Mouse (Mus musculus) mesoderm, embryonic 11.5 days (tissue): Measurements from ENCODE around the gene Nagpa.

Experiments used
- DNase-seq: peaks from one replicate; pipeline ENCODE4 v3.0.0-alpha.2; 2012; ENCODE audit warnings: low read depth, low spot score

Nagpa gene

DNA sequence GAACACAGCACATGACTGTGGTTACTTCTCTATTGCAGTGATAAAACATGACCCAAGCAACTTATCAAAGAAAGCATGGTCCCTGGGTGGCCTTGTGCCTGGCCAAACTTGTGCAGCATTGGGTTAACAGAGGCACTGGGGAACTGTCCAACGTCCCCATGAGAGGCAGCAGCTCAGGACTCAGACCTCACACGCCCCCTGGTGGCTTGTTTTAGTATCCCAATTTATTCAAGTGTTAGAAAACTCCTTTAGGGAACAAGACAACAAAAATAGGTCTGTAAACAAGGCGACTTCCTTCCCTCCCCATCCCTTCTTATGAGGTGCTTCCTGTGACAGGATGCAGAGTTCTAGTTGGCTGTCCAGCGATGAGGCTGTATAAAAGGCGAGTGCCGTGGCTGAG lies 8.7 kb downstream of the Nagpa start:
- DNase-seq: peak; percentile 68

DNA sequence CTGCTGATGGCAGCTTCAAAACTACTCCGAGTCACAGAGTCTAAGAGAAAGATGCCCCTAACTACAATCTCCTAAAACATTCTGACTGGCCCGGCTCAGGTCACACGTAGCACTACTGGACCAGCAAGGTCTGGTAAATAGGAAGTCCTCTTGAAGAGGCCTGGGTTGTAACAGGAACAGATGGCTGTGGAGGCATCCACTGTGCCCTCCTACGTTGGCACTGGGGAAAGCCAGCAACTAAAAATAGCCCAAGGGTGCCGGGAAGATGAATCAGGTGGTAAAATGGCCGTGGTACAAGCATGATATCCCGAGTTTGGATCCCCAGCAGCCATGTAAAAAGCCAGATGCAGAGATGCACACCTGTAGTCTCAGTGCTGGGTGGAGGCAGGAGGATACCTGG lies 17.6 kb downstream of the Nagpa start:
- no peak for DNase-seq

DNA sequence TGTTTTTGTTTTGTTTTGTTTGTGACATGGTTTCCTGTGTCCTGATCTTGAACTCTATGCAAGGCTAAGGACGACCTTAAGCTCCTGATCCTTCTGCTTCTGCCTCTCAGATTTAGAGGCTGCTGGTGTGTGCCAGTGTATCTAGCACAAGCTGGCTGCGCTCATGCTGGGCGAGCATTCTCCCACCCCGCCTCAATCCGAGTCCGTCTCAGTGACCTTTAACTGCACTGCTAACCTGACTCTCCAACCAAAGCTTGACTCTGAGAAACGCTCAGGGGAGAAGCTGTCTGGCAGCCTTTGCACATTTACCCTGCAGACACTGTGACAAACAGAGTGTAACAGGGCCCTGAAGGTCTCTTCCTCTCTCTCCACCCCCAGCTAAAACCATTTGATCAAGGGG lies 18.1 kb downstream of the Nagpa start:
- DNase-seq: no peak

DNA sequence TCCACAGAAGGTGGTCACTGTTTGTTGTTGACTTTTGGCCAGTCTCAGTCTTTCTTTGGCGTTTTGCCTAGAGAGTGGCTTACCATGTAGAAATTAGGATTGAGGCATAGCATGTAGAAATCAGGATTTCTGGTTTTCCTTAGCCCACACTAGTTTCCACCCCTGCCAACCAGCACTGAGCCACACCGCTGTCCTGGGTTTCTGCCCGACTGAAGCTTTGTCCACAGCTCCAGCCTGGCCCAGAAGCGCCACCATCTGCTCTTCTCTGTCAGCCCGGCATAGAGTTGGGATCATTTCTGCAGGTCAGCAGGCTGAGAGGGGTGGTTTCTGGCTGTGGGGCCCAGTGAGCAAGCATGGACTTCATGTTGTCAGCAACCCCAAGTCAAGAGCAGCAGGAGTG lies 18.9 kb downstream of the Nagpa start:
- DNase-seq: no peak

- no peak for DNase-seq
Measured at GRCm38 (mm10) chr16:5184101-5184500, 19.7 kb downstream of the Nagpa start.

DNA sequence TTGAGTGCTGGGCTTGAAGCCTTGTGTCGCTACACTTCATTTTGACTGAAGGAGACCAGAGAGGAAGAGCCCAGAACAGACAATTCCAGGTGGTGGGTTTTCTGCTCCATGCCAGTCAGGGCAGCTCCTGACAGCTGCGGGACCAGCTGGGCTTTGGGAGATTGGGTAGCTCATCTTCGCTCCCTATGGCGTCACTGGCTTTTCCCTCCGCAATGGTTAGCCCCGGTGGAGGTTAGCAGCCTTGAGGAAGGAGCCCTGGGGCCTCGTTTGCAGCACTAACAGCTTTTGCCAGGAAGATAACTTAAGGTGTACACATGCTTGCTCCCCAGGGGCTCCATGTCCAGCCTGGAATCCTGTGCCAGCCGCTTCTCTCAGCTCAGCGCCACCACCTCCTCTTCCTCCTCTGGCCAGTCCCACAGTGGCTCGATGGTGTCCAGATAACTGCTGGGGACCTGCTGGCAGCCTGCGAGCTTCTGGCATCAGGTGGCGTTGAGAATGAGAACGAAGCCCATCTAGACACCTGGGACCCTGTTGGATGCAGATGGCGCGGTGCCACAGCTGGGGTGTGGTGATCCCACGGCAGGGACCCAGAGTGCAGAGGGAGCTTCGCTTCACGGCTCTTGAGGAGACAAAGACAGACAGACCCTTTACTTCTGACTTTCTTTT lies 20.4 kb downstream of the Nagpa start:
- DNase-seq: no peak

GRCm38 (mm10) chr16:5172636-5173035 lies 31.2 kb downstream of the Nagpa start:
- DNase-seq: no peak

GRCm38 (mm10) chr16:5168829-5169228 lies 35.0 kb downstream of the Nagpa start:
- no peak for DNase-seq

GRCm38 (mm10) chr16:5168038-5168437 lies 35.8 kb downstream of the Nagpa start:
- DNase-seq: no peak

- DNase-seq: no peak
Measured at GRCm38 (mm10) chr16:5164327-5164726, 39.5 kb downstream of the Nagpa start.

DNA sequence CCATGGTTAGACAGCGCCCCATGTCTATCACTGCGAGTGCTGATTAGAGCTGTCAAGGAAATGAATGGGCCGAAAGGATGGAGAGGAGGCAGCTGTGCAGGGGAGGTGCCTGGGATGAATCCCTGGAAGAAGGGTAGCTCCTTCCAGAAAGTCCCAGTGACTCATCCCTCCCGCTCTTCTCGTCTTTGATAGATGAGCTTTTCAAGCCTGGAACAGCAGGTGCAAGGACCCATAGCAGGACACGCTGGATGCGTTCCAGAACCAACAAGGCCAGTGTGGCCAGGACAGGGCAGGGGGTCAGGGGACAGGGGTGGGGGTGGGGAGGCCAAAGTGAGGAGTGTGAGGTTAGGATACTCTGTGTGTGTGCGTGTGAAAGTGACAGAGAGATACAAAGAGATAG lies 44.6 kb downstream of the Nagpa start:
- no peak for DNase-seq

- no peak for DNase-seq
Measured at GRCm38 (mm10) chr16:5157113-5157512, 46.7 kb downstream of the Nagpa start.

DNA sequence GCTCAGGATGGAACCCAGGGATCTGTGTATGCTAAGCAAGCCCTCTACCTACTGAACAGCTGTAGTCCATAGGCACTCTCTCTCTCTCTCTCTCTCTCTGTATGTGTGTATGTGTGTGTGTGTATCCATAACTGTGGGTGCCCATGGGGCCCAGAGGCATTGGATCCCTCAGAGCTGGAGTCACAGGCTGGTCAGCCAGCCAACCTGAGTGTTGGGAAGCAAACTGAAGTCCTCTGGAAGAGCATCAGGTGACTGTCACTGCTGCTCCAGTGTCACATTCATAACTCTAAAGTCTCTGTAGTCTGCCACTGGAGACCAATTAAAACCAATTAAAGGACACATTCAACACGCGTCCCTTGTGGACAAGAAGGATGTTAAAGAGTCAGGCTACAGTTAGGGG lies 47.3 kb downstream of the Nagpa start:
- no peak for DNase-seq

DNA sequence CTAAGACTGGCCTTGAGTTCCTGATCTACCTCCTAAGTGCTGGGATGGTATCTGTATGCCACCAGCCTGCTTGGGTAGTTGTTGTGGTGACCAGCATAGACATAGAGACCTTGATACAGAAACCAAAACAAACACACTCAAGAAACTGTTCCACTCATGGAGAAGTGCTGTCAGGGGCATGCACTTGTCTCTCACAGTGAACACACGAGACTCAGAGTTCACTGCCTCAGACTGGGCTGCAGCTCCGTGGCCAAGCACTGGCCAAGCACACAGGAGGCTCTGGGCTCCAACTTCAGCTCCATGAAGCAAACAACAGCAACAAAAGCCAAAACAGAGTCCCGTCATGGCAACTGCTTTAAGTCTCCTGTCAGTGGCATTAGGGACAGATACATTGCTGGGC lies 48.8 kb downstream of the Nagpa start:
- DNase-seq: no peak

GRCm38 (mm10) chr16:5153299-5154026 lies 50.3 kb downstream of the Nagpa start:
- no peak for DNase-seq

DNA sequence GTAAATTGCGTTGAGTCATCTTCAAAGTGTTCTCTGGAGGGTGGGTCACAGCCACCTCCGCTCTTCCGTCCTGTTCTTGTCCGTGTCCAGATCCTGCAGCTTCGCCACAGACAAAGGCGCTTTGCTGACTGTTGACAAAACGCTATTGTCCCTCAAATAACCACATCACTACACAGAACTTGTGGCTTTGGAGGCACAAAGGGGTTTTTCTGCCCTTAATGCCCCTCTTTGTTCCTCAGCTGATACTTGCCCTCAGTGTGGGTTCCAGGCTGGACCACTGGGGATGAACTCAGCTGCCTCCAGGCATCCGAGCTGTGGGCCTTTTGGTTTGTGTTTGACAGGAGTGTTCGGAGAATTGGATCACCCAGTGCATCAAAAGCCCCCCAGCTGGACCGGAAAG lies 53.3 kb downstream of the Nagpa start:
- DNase-seq: no peak

DNA sequence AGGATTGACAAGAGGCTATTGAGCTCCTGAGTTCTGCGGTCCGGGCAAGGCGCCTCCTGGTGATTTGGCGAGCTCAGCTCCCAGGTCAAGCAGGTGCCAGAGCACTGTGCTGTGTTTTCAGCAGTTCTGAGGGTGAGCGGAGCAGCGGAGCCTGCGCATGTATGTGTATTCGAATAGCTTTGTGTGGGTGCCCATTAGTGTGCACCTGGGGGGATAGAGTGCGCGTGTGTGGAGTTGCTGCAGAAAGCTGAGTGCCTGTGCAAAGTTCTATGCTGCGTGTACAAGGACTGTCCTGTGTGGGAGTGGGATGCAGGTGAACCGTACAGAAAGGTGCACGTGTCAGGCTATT lies 56.8 kb downstream of the Nagpa start, which contains the start of gene Sec14l5:
Gene Sec14l5 (plus strand): TSS at position 73 of the 349 bp plus-strand sequence.
- DNase-seq: no peak

DNA sequence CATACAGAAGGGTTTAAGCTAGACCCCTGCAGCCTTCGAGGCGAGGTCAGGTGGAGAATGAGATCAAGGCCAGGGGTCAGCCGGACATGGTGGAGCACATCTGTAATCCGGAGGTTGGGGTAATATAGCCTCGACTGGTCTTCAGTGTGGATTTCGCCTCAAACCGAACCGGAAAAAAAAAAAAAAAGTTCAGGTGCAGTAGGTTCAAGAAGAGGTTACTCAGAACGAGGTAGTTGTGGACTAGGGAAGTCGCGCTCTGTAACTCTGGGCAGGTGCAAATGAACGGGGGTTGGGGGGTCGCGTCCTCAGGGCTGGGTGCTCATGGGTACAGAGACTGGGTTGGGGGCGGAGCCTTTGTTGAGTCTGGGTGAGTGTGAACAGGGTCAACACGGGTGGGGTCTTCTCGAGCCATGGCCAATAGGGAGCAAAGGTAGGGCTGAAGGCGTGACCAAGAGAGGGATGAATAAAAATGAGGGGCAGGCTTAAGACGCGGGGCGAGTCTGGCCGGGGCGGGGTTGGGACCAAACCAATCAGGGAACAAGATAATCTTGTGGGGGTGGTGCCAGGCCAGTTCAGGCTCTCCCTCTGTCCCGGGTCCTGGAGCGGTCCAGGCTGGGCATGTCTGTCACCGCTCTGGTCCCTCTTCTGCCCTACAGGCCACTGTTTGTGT lies 57.3 kb downstream of the Nagpa start:
- peak; percentile 83 for DNase-seq

DNA sequence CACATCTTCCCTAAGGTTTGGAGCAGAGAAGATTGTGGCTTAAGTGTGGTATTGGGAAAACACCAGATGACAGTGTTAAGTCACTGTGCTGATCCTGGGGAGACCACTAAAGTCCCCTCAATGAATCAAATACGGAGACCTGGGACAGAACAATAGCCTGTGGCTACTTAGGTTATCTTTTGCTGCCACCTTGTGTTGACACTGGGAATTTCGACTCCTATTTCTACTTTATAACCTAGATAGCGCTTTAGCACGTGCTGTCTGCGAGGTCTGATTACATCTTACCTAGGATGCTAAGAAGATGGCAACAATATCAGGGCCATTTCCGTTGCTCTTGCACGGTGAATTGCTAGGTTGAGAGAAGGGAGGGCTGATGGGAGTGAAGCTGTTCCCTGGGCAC lies 58.2 kb downstream of the Nagpa start:
- DNase-seq: peak; percentile 90
